In the genomic region with DNA sequence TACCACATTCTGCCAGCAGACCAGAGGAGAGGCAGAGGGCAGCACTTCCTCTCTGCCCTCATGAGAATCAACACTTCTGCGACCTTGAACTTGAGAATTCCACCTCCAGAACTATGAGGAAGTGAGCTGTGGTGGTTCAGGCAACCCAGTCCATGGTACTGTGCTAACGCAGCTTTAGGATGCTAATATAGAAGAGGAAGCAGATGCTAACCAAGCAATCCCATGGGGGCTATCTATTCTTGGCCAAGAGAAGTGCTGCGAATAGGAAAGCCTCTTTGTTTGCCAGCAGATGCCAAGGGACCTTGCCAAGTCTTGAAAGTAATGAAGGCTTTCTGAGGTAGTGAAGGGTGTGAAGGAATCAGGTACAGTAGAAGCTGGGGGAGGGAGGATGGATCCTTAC, we compare ENCODE assay signal across 22 mouse cellular contexts.
DNase-seq lines count a peak whose midpoint lies in the region; ATAC-seq and TF ChIP-seq lines count a peak whose summit lies in the region.
"Had no signal": no experiment of that assay in that cellular context is flagged by ENCODE, and none has a peak within 500 bp of the region (broad histone marks: within the 10 kb centered on the region; RNA-seq: fewer than 3 reads in every experiment).

No protein-coding gene starts in this region.

- H3K9me3 ChIP-seq in hindbrain, postnatal 0 days (ENCODE audit: low read length): no peaks in the 10 kb centered on the region
- no peaks in the 10 kb centered on the region for H3K9me3 ChIP-seq in hindbrain, embryonic 10.5 days
- H3K9me3 ChIP-seq in liver, embryonic 12.5 days (replicated peaks): no peaks in the 10 kb centered on the region
- H3K9me3 ChIP-seq: embryonic facial prominence, embryonic 12.5 days; G1E; liver, embryonic 13.5 days; lung, embryonic 15.5 days; midbrain, embryonic 15.5 days had no signal

- H3K4me1 ChIP-seq in hindbrain, postnatal 0 days (ENCODE audit: insufficient read depth, low read length): peaks cover 11% of the 10 kb centered on the region
- H3K4me1 ChIP-seq in hindbrain, embryonic 10.5 days (replicated peaks): peaks cover 24% of the 10 kb centered on the region
- H3K4me1 ChIP-seq in liver, embryonic 12.5 days: 0 out of 2 replicates have a peak, but pooled peaks cover 3% of the 10 kb centered on the region
- H3K4me1 ChIP-seq: lung, embryonic 15.5 days had no signal

- H3K4me2 ChIP-seq in hindbrain, postnatal 0 days (ENCODE audit: low read depth, low read length): no peak overlapping the region
- no peak overlapping the region for H3K4me2 ChIP-seq in liver, embryonic 12.5 days
- H3K4me2 ChIP-seq: embryonic facial prominence, embryonic 12.5 days; liver, embryonic 13.5 days; lung, embryonic 15.5 days; midbrain, embryonic 15.5 days had no signal

- no peaks in the 10 kb centered on the region for H3K27me3 ChIP-seq in hindbrain, postnatal 0 days (ENCODE audit: insufficient read depth, low read length)
- H3K27me3 ChIP-seq in hindbrain, embryonic 10.5 days (ENCODE audit: insufficient read depth, poor library complexity, severe bottlenecking): no peaks in the 10 kb centered on the region
- no peaks in the 10 kb centered on the region for H3K27me3 ChIP-seq in liver, embryonic 12.5 days (replicated peaks)
- H3K27me3 ChIP-seq: embryonic facial prominence, embryonic 12.5 days; liver, embryonic 13.5 days; lung, embryonic 15.5 days; midbrain, embryonic 15.5 days had no signal

- H3K36me3 ChIP-seq in hindbrain, postnatal 0 days (ENCODE audit: insufficient read depth, low read length): no peaks in the 10 kb centered on the region
- H3K36me3 ChIP-seq in hindbrain, embryonic 10.5 days: no peaks in the 10 kb centered on the region
- H3K36me3 ChIP-seq in liver, embryonic 12.5 days: no peaks in the 10 kb centered on the region
- H3K36me3 ChIP-seq: embryonic facial prominence, embryonic 12.5 days; G1E; liver, embryonic 13.5 days; lung, embryonic 15.5 days; midbrain, embryonic 15.5 days had no signal

- no peak for TF ChIP-seq CTCF in hindbrain, postnatal 0 days (IDR thresholded peaks at IDR 0.05; ENCODE audit: low read depth)

- peak; percentile 66 for DNase-seq in hindbrain, postnatal 0 days (ENCODE audit: low spot score)
- DNase-seq in hindbrain, embryonic 10.5 days (ENCODE audit: low spot score): no peak
- peak; percentile 20 for DNase-seq in right cerebral cortex, adult 18-20 months
- no peak for DNase-seq in right cerebral cortex, postnatal 36 days (ENCODE audit: low spot score in 2 of 2)
- peak; percentile 64 for DNase-seq in brain, adult 2 months (ENCODE audit: low read depth, low spot score)
- peak; percentile 18 for DNase-seq in right cerebral cortex, postnatal 25 days
- DNase-seq in kidney, adult 9 months: no peak
- DNase-seq: adrenal gland, adult 2 months; cerebellum, adult 11 months; gastrocnemius, postnatal 25 days; heart, postnatal 10 days; kidney, adult 2 months; kidney, postnatal 25 days; liver, embryonic 13.5 days; thymus, postnatal 25 days had no signal

- ATAC-seq in hindbrain, postnatal 0 days: peak; percentile 36; the same call in 1 of the 2 replicates
- no peak for ATAC-seq in liver, embryonic 12.5 days
- ATAC-seq: hindbrain, embryonic 16.5 days; midbrain, embryonic 15.5 days had no signal

- no peak overlapping the region for H3K4me3 ChIP-seq in hindbrain, postnatal 0 days (ENCODE audit: low read length)
- H3K4me3 ChIP-seq in hindbrain, embryonic 10.5 days: no peak overlapping the region
- H3K4me3 ChIP-seq in liver, embryonic 12.5 days: no peak overlapping the region
- H3K4me3 ChIP-seq: embryonic facial prominence, embryonic 12.5 days; liver, embryonic 13.5 days; lung, embryonic 15.5 days; midbrain, embryonic 15.5 days had no signal

- H3K9ac ChIP-seq in hindbrain, postnatal 0 days (replicated peaks; ENCODE audit: low read length): no peak overlapping the region
- H3K9ac ChIP-seq in liver, embryonic 12.5 days: no peak overlapping the region
- H3K9ac ChIP-seq: embryonic facial prominence, embryonic 12.5 days; liver, embryonic 13.5 days; lung, embryonic 15.5 days; midbrain, embryonic 15.5 days had no signal

- no peak overlapping the region for H3K27ac ChIP-seq in hindbrain, postnatal 0 days
- H3K27ac ChIP-seq in hindbrain, embryonic 10.5 days: no peak overlapping the region
- H3K27ac ChIP-seq in liver, embryonic 12.5 days: no peak overlapping the region
- H3K27ac ChIP-seq: embryonic facial prominence, embryonic 12.5 days; liver, embryonic 13.5 days; lung, embryonic 15.5 days; stomach, postnatal 0 days had no signal

- WGBS in hindbrain, postnatal 0 days: 51% methylated on average over 3 of the region's 3 CpGs
- WGBS in hindbrain, embryonic 10.5 days: 70% methylated on average over 3 of the region's 3 CpGs
- 31% methylated on average over 3 of the region's 3 CpGs for WGBS in liver, embryonic 12.5 days (ENCODE audit: insufficient replicate concordance)

Comparison
In these comparisons a context has a peak if more than half of its experiments do, and no peak if none do; other contexts are left out.
1. DNase-seq: peak in hindbrain, postnatal 0 days (single experiment), right cerebral cortex, adult 18-20 months (single experiment), brain, adult 2 months (single experiment) and right cerebral cortex, postnatal 25 days (single experiment); none in hindbrain, embryonic 10.5 days (single experiment), right cerebral cortex, postnatal 36 days (0 of 2) and kidney, adult 9 months (single experiment).